In genomic region chr2:156079183-156079560, GRCm38 (mm10) we compare ENCODE assay signal across 27 mouse cellular contexts. TPM values are rescaled to one million over a fixed set of nuclear protein-coding genes. Genes with fewer than 3 reads are reported as not detected.
DNase-seq lines count a peak whose midpoint lies in the region; ATAC-seq and TF ChIP-seq lines count a peak whose summit lies in the region.
"Had no signal": no experiment of that assay in that cellular context is flagged by ENCODE, and none has a peak within 500 bp of the region (broad histone marks: within the 10 kb centered on the region; RNA-seq: fewer than 3 reads in every experiment).

No protein-coding gene starts in this region.

- intact Hi-C loops in gastrocnemius, adult 2 months (cut with DNase I) = loop anchor here (2.0 kb wide), 1 partner anchor 72 kb away; the partner anchor contains the start of gene 6430550D23Rik
- intact Hi-C loops in heart, postnatal 14 days (cut with DNase I) = no loop called here

- peaks cover 33% of the 10 kb centered on the region for H3K36me3 ChIP-seq in heart, embryonic 16.5 days (ENCODE audit: control insufficient read depth, insufficient read depth)
- H3K36me3 ChIP-seq in liver, embryonic 11.5 days (ENCODE audit: control insufficient read depth, insufficient read depth, low read length) = peaks cover 27% of the 10 kb centered on the region
- peaks cover 46% of the 10 kb centered on the region for H3K36me3 ChIP-seq in liver, postnatal 0 days (replicated peaks; ENCODE audit: insufficient read depth, low read length)

- H3K27me3 ChIP-seq in heart, embryonic 16.5 days (ENCODE audit: control insufficient read depth, insufficient read depth, low read length) = no peaks in the 10 kb centered on the region
- no peaks in the 10 kb centered on the region for H3K27me3 ChIP-seq in liver, embryonic 11.5 days (replicated peaks; ENCODE audit: control insufficient read depth, insufficient read depth, low read length)
- no peaks in the 10 kb centered on the region for H3K27me3 ChIP-seq in liver, postnatal 0 days (ENCODE audit: insufficient read depth, low read length)
- H3K27me3 ChIP-seq: kidney, embryonic 15.5 days; limb, embryonic 13.5 days; liver, embryonic 13.5 days; midbrain, embryonic 13.5 days; neural tube, embryonic 12.5 days had no signal

- no peak overlapping the region for H3K4me3 ChIP-seq in gastrocnemius, adult 2 months
- no peak overlapping the region for H3K4me3 ChIP-seq in heart, embryonic 16.5 days (ENCODE audit: low read length)
- no peak overlapping the region for H3K4me3 ChIP-seq in liver, embryonic 11.5 days (ENCODE audit: low read depth, low read length)
- no peak overlapping the region for H3K4me3 ChIP-seq in liver, postnatal 0 days (ENCODE audit: low read depth, low read length)
- H3K4me3 ChIP-seq: kidney, embryonic 15.5 days; limb, embryonic 13.5 days; liver, embryonic 13.5 days; midbrain, embryonic 13.5 days; neural tube, embryonic 12.5 days had no signal

- H3K9me3 ChIP-seq in heart, embryonic 16.5 days (replicated peaks; ENCODE audit: control insufficient read depth, low read length) = no peaks in the 10 kb centered on the region
- H3K9me3 ChIP-seq in liver, embryonic 11.5 days (ENCODE audit: control insufficient read depth, low read length) = no peaks in the 10 kb centered on the region
- no peaks in the 10 kb centered on the region for H3K9me3 ChIP-seq in liver, postnatal 0 days (ENCODE audit: low read length)
- H3K9me3 ChIP-seq: kidney, embryonic 15.5 days; limb, embryonic 13.5 days; liver, embryonic 13.5 days; midbrain, embryonic 13.5 days; neural tube, embryonic 12.5 days had no signal

- 77% methylated on average over 8 of the region's 8 CpGs for WGBS in heart, embryonic 16.5 days
- WGBS in liver, embryonic 11.5 days = 83% methylated on average over 8 of the region's 8 CpGs
- 84% methylated on average over 8 of the region's 8 CpGs for WGBS in liver, postnatal 0 days (ENCODE audit: insufficient replicate concordance)

- DNase-seq in gastrocnemius, adult 2 months = no peak
- DNase-seq in gastrocnemius, postnatal 25 days = no peak
- no peak for DNase-seq in heart, postnatal 14 days
- DNase-seq in liver, embryonic 11.5 days (ENCODE audit: low spot score) = peak; percentile 28
- no peak for DNase-seq in liver, postnatal 0 days
- DNase-seq in natural killer cell, adult 2 months (ENCODE audit: low spot score in 2 of 2) = no peak
- no peak for DNase-seq in cerebellum, adult 11-12 months
- DNase-seq: cerebellum, adult 11 months; forebrain, postnatal 0 days; gastrocnemius, postnatal 36 days; layer of hippocampus, adult 9-11 months; liver, embryonic 13.5 days; lung, embryonic 14.5 days; right cerebral cortex, postnatal 14 days; thymus, adult 2 months had no signal

- peaks cover 14% of the 10 kb centered on the region for H3K4me1 ChIP-seq in heart, embryonic 16.5 days (ENCODE audit: control insufficient read depth, insufficient read depth, low read length)
- peaks cover 5% of the 10 kb centered on the region; the same call in 1 of the 2 replicates for H3K4me1 ChIP-seq in liver, embryonic 11.5 days (replicated peaks; ENCODE audit: control insufficient read depth, insufficient read depth, low read length)
- no peaks in the 10 kb centered on the region; the same call in 1 of the 2 replicates for H3K4me1 ChIP-seq in liver, postnatal 0 days (ENCODE audit: insufficient read depth)
- H3K4me1 ChIP-seq: limb, embryonic 13.5 days; neural tube, embryonic 12.5 days had no signal

- H3K27ac ChIP-seq in gastrocnemius, adult 2 months = peak overlapping the region; percentile 50; the same call in 1 of the 2 replicates
- H3K27ac ChIP-seq in heart, embryonic 16.5 days (ENCODE audit: low read length) = 0 out of 2 replicates have a peak overlapping the region, but pooled peaks have one; percentile 19
- H3K27ac ChIP-seq in liver, embryonic 11.5 days (ENCODE audit: low read depth, low read length) = no peak overlapping the region
- H3K27ac ChIP-seq in liver, postnatal 0 days (ENCODE audit: low read depth) = no peak overlapping the region
- H3K27ac ChIP-seq: kidney, embryonic 15.5 days; limb, embryonic 13.5 days; liver, embryonic 13.5 days; midbrain, embryonic 13.5 days; neural tube, embryonic 12.5 days; stomach, postnatal 0 days had no signal

- ATAC-seq in heart, embryonic 16.5 days (replicated peaks; ENCODE audit: extremely low read depth, insufficient read depth, low FRiP score) = no peak
- ATAC-seq in liver, embryonic 11.5 days (replicated peaks; ENCODE audit: low FRiP score) = no peak
- no peak for ATAC-seq in liver, postnatal 0 days
- ATAC-seq: forebrain, postnatal 0 days; midbrain, embryonic 13.5 days had no signal

- no peak overlapping the region for H3K9ac ChIP-seq in heart, embryonic 16.5 days (ENCODE audit: low read length)
- H3K9ac ChIP-seq in liver, embryonic 11.5 days (ENCODE audit: low read depth, low read length) = no peak overlapping the region
- H3K9ac ChIP-seq in liver, postnatal 0 days (replicated peaks) = no peak overlapping the region
- H3K9ac ChIP-seq: forebrain, postnatal 0 days; kidney, embryonic 15.5 days; limb, embryonic 13.5 days; liver, embryonic 13.5 days; lung, embryonic 14.5 days; neural tube, embryonic 12.5 days had no signal

- TF ChIP-seq CTCF in gastrocnemius, adult 2 months (IDR thresholded peaks at IDR 0.05) = no peak
- no peak for TF ChIP-seq CTCF in liver, postnatal 0 days (IDR thresholded peaks at IDR 0.05; ENCODE audit: low read depth)

- no peak overlapping the region for H3K4me2 ChIP-seq in heart, embryonic 16.5 days (ENCODE audit: low read depth, low read length)
- H3K4me2 ChIP-seq in liver, embryonic 11.5 days = no peak overlapping the region
- no peak overlapping the region for H3K4me2 ChIP-seq in liver, postnatal 0 days (ENCODE audit: low read depth, low read length)
- H3K4me2 ChIP-seq: heart, embryonic 11.5 days; kidney, embryonic 15.5 days; limb, embryonic 13.5 days; liver, embryonic 13.5 days; lung, embryonic 14.5 days; midbrain, embryonic 13.5 days; neural tube, embryonic 12.5 days had no signal

- TF ChIP-seq EP300 in liver, postnatal 0 days (IDR thresholded peaks at IDR 0.05; ENCODE audit: low read depth) = no peak

RNA-seq across cellular contexts. Expression of gene Spag4, which starts 14.2 kb away (rescaled TPM):
- total RNA-seq in gastrocnemius, adult 2 months (2021) = under 1 TPM; 0.33 to 0.36 TPM
- total RNA-seq in gastrocnemius, postnatal 25 days (2021) = under 1 TPM; 0.13 to 0.31 TPM
- polyA plus RNA-seq in heart, embryonic 16.5 days (2015; fragmentation: Nextera tagmentation; extraction: Ambion mirVana) = 1.4 and 1.6 TPM in 2 replicates
- 1 to 10 TPM in 1 of 2 experiments, under 1 TPM in 1; 0.29 to 1.2 TPM for total RNA-seq in heart, postnatal 14 days (2021)
- polyA plus RNA-seq in liver, embryonic 11.5 days (2014; fragmentation: Nextera tagmentation; extraction: Ambion mirVana) = 4.1 and 4.7 TPM in 2 replicates
- 0.54 and 0.74 TPM in 2 replicates for polyA plus RNA-seq in liver, postnatal 0 days (2015; fragmentation: Nextera tagmentation; extraction: Ambion mirVana)
- total RNA-seq: gastrocnemius, postnatal 36 days had no signal

RNA-seq across cellular contexts. Expression of gene Fer1l4, which starts 26.4 kb away (rescaled TPM):
- not detected for total RNA-seq in gastrocnemius, adult 2 months (2021)
- not detected for total RNA-seq in gastrocnemius, postnatal 25 days (2021)
- not detected in 2 replicates for polyA plus RNA-seq in heart, embryonic 16.5 days (2015; fragmentation: Nextera tagmentation; extraction: Ambion mirVana)
- not detected for total RNA-seq in heart, postnatal 14 days (2021)
- polyA plus RNA-seq in liver, embryonic 11.5 days (2014; fragmentation: Nextera tagmentation; extraction: Ambion mirVana) = not detected in 2 replicates
- not detected in 2 replicates for polyA plus RNA-seq in liver, postnatal 0 days (2015; fragmentation: Nextera tagmentation; extraction: Ambion mirVana)
- total RNA-seq: gastrocnemius, postnatal 36 days; left cerebral cortex, adult 18-20 months; left cerebral cortex, postnatal 25 days; megakaryocyte, adult 5-6 weeks had no signal
- polyA plus RNA-seq: forebrain, embryonic 11.5 days; forebrain, postnatal 0 days; heart, embryonic 11.5 days; hindbrain, embryonic 11.5 days; kidney, embryonic 15.5 days; limb, embryonic 13.5 days; liver, embryonic 13.5 days; lung, embryonic 14.5 days; midbrain, embryonic 13.5 days; neural tube, embryonic 12.5 days had no signal

RNA-seq across cellular contexts. Expression of gene Cpne1, which starts 32.6 kb away (rescaled TPM):
- total RNA-seq in gastrocnemius, adult 2 months (2021) = 10 to 100 TPM in 1 of 2 experiments, 1 to 10 TPM in 1; 8.6 to 10.1 TPM
- total RNA-seq in gastrocnemius, postnatal 25 days (2021) = 10 to 100 TPM in 1 of 2 experiments, 1 to 10 TPM in 1; 8.2 to 10.9 TPM
- 27.9 and 29.2 TPM in 2 replicates for polyA plus RNA-seq in heart, embryonic 16.5 days (2015; fragmentation: Nextera tagmentation; extraction: Ambion mirVana)
- total RNA-seq in heart, postnatal 14 days (2021) = 10 to 100 TPM; 20.7 to 23.5 TPM
- 55.8 and 62.5 TPM in 2 replicates for polyA plus RNA-seq in liver, embryonic 11.5 days (2014; fragmentation: Nextera tagmentation; extraction: Ambion mirVana)
- 13.4 and 16.0 TPM in 2 replicates for polyA plus RNA-seq in liver, postnatal 0 days (2015; fragmentation: Nextera tagmentation; extraction: Ambion mirVana)

RNA-seq across cellular contexts. Expression of gene Rbm12, which starts 32.6 kb away (rescaled TPM):
- total RNA-seq in gastrocnemius, adult 2 months (2021) = 1 to 10 TPM; 4.9 to 8.1 TPM
- total RNA-seq in gastrocnemius, postnatal 25 days (2021) = 1 to 10 TPM; 6.3 TPM
- 17.7 and 20.7 TPM in 2 replicates for polyA plus RNA-seq in heart, embryonic 16.5 days (2015; fragmentation: Nextera tagmentation; extraction: Ambion mirVana)
- 10 to 100 TPM; 19.7 to 20.3 TPM for total RNA-seq in heart, postnatal 14 days (2021)
- 20.0 and 31.5 TPM in 2 replicates for polyA plus RNA-seq in liver, embryonic 11.5 days (2014; fragmentation: Nextera tagmentation; extraction: Ambion mirVana)
- polyA plus RNA-seq in liver, postnatal 0 days (2015; fragmentation: Nextera tagmentation; extraction: Ambion mirVana) = 5.5 and 5.7 TPM in 2 replicates

RNA-seq across cellular contexts. Expression of gene Gm28036, which starts 47.7 kb away (rescaled TPM):
- total RNA-seq in gastrocnemius, adult 2 months (2021) = 1 to 10 TPM; 3.8 to 4.3 TPM
- 1 to 10 TPM; 4.9 to 5.6 TPM for total RNA-seq in gastrocnemius, postnatal 25 days (2021)
- polyA plus RNA-seq in heart, embryonic 16.5 days (2015; fragmentation: Nextera tagmentation; extraction: Ambion mirVana) = 10.8 and 14.1 TPM in 2 replicates
- 10 to 100 TPM; 14.9 to 15.6 TPM for total RNA-seq in heart, postnatal 14 days (2021)
- 10.8 and 12.1 TPM in 2 replicates for polyA plus RNA-seq in liver, embryonic 11.5 days (2014; fragmentation: Nextera tagmentation; extraction: Ambion mirVana)
- polyA plus RNA-seq in liver, postnatal 0 days (2015; fragmentation: Nextera tagmentation; extraction: Ambion mirVana) = 0.88 and 3.0 TPM in 2 replicates

Comparison
In these comparisons a context has a peak if more than half of its experiments do, and no peak if none do; other contexts are left out.
1. H3K27ac ChIP-seq: peak in gastrocnemius, adult 2 months (single experiment) and heart, embryonic 16.5 days (single experiment); none in liver, embryonic 11.5 days (single experiment) and liver, postnatal 0 days (single experiment).